Mouse (Mus musculus): ENCODE results near the gene Cx3cl1. TPM values are rescaled to one million over a fixed set of nuclear protein-coding genes. Genes with fewer than 3 reads are reported as not detected.

Cx3cl1 gene
- polyA plus RNA-seq, 1 experiment from 2014 or later = 5.3 TPM

- Histone ChIP-seq H3K27me3 (ENCODE audit: low read depth, poor library complexity, severe bottlenecking) (no peaks in the 10 kb centered on the region), H3K36me3 (no peaks in the 10 kb centered on the region), H3K9me3 (replicated peaks) (no peaks in the 10 kb centered on the region), H3K4me1 (no peaks in the 10 kb centered on the region), H3K4me3 (no peak overlapping the region), H3K27ac (no peak overlapping the region)
- no peak for DNase-seq (ENCODE audit: low spot score)
- 92% methylated on average over 2 of the region's 2 CpGs for WGBS
Measured at GRCm38 (mm10) chr8:94794782-94795181, 23.0 kb downstream of the Cx3cl1 start.

GRCm38 (mm10) chr8:94800278-94800968, 28.6 kb downstream of the Cx3cl1 start:
- Histone ChIP-seq H3K4me3 (no peak overlapping the region), H3K9me3 (replicated peaks) (no peaks in the 10 kb centered on the region), H3K27ac (no peak overlapping the region), H3K4me1 (no peaks in the 10 kb centered on the region), H3K36me3 (no peaks in the 10 kb centered on the region), H3K27me3 (ENCODE audit: low read depth, poor library complexity, severe bottlenecking) (no peaks in the 10 kb centered on the region)
- DNase-seq (ENCODE audit: low spot score) = peak; percentile 75
- WGBS = 66% methylated on average over 7 of the region's 7 CpGs

DNA sequence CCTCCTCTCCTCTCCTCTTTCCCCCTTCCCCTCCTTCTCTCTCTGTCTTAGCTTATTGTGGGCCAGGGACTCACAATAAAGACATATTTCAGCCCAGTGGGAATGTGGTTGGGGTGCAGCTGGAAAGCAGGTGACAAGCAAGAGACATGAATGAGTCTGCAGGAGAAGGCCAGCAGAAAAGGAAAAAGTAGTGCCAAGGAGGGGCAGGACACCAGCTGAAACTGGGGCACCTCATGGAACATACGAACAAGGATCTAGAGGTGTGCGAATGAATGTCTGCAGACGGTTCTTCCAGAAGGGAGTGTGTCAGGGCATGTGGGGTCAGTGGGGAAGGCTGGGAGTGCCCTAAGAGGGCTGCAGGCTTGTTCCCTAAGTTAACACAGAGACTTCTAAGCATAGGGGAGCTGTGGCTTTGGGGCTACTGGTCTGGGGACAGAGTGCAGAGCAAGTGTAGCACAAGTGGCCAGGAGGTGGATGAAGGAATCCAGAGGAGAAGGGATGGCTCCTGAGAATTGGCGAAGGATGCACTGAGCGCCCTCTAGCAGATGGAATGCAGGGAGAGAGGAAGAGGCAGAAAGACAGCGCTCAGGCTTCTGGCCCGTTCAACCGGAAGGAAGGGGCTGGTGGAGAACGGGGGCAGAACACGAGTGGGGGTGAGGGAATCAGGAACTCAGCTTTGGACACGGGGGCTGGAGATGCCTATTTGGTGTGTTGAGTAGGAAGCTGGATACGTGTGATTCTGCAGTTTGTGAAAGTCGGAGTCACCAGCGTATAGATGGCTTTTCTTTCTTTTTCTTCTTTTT, 29.7 kb downstream of the Cx3cl1 start:
- H3K4me1 ChIP-seq = no peaks in the 10 kb centered on the region
- no peaks in the 10 kb centered on the region for H3K9me3 ChIP-seq (replicated peaks)
- H3K4me3 ChIP-seq = no peak overlapping the region
- no peaks in the 10 kb centered on the region for H3K27me3 ChIP-seq (ENCODE audit: low read depth, poor library complexity, severe bottlenecking)
- 52% methylated on average over 14 of the region's 14 CpGs for WGBS
- H3K36me3 ChIP-seq = no peaks in the 10 kb centered on the region
- no peak overlapping the region for H3K27ac ChIP-seq
- no peak for DNase-seq (ENCODE audit: low spot score)

GRCm38 (mm10) chr8:94802375-94802774, 30.6 kb downstream of the Cx3cl1 start:
- DNase-seq (ENCODE audit: low spot score) = no peak
- Histone ChIP-seq H3K4me3 (no peak overlapping the region), H3K9me3 (replicated peaks) (no peaks in the 10 kb centered on the region), H3K27ac (no peak overlapping the region), H3K36me3 (no peaks in the 10 kb centered on the region), H3K27me3 (ENCODE audit: low read depth, poor library complexity, severe bottlenecking) (no peaks in the 10 kb centered on the region), H3K4me1 (no peaks in the 10 kb centered on the region)
- 77% methylated on average over 4 of the region's 4 CpGs for WGBS

GRCm38 (mm10) chr8:94803551-94803950, 31.7 kb downstream of the Cx3cl1 start:
- DNase-seq (ENCODE audit: low spot score) = no peak
- WGBS = 72% methylated on average over 6 of the region's 6 CpGs
- Histone ChIP-seq H3K4me1 (no peaks in the 10 kb centered on the region), H3K36me3 (no peaks in the 10 kb centered on the region), H3K9me3 (replicated peaks) (no peaks in the 10 kb centered on the region), H3K27ac (no peak overlapping the region), H3K4me3 (no peak overlapping the region), H3K27me3 (ENCODE audit: low read depth, poor library complexity, severe bottlenecking) (no peaks in the 10 kb centered on the region)

GRCm38 (mm10) chr8:94804546-94805340, 32.9 kb downstream of the Cx3cl1 start:
- WGBS = 71% methylated on average over 10 of the region's 10 CpGs
- Histone ChIP-seq H3K36me3 (no peaks in the 10 kb centered on the region), H3K9me3 (replicated peaks) (no peaks in the 10 kb centered on the region), H3K27me3 (ENCODE audit: low read depth, poor library complexity, severe bottlenecking) (no peaks in the 10 kb centered on the region), H3K27ac (no peak overlapping the region), H3K4me1 (no peaks in the 10 kb centered on the region), H3K4me3 (no peak overlapping the region)
- DNase-seq (ENCODE audit: low spot score) = no peak

GRCm38 (mm10) chr8:94805811-94806210, 34.0 kb downstream of the Cx3cl1 start:
- Histone ChIP-seq H3K4me1 (no peaks in the 10 kb centered on the region), H3K36me3 (no peaks in the 10 kb centered on the region), H3K4me3 (no peak overlapping the region), H3K9me3 (replicated peaks) (no peaks in the 10 kb centered on the region), H3K27me3 (ENCODE audit: low read depth, poor library complexity, severe bottlenecking) (no peaks in the 10 kb centered on the region), H3K27ac (no peak overlapping the region)
- DNase-seq (ENCODE audit: low spot score) = no peak
- 86% methylated on average over 4 of the region's 4 CpGs for WGBS

GRCm38 (mm10) chr8:94807506-94807905, 35.7 kb downstream of the Cx3cl1 start:
- 78% methylated on average over 7 of the region's 7 CpGs for WGBS

GRCm38 (mm10) chr8:94808372-94808771, 36.6 kb downstream of the Cx3cl1 start:
- 79% methylated on average over 6 of the region's 6 CpGs for WGBS
- Histone ChIP-seq H3K36me3 (no peaks in the 10 kb centered on the region), H3K27me3 (ENCODE audit: low read depth, poor library complexity, severe bottlenecking) (no peaks in the 10 kb centered on the region), H3K9me3 (replicated peaks) (no peaks in the 10 kb centered on the region), H3K4me3 (no peak overlapping the region), H3K4me1 (0 out of 2 replicates have a peak, but pooled peaks cover 3% of the 10 kb centered on the region), H3K27ac (no peak overlapping the region)
- no peak for DNase-seq (ENCODE audit: low spot score)

More at GRCm38 (mm10) chr8:94807506-94807905, 35.7 kb downstream of the Cx3cl1 start:
- H3K27ac ChIP-seq = no peak overlapping the region
- H3K27me3 ChIP-seq (ENCODE audit: low read depth, poor library complexity, severe bottlenecking) = no peaks in the 10 kb centered on the region
- H3K4me1 ChIP-seq = 0 out of 2 replicates have a peak, but pooled peaks cover 2% of the 10 kb centered on the region
- no peak for DNase-seq (ENCODE audit: low spot score)
- no peak overlapping the region for H3K4me3 ChIP-seq
- no peaks in the 10 kb centered on the region for H3K9me3 ChIP-seq (replicated peaks)
- no peaks in the 10 kb centered on the region for H3K36me3 ChIP-seq

DNA sequence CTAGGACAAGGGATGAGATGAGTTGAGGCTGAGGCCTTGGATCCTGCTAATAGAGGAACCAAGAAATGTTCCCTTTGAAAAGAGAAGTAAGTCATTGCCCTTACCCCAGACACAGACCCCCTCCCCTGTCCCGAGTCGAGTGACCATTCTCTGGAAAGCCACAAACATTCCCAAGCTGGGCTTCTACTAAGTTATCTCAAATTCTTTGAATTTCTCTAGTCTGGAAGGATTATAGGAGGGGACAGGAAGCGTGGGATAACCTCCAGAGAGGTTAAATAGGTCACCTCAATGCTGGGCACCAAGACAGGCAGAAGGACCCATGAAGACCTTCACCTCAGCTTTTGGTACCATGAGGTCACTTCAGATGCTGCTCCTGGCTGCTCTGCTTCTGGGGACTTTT, 38.3 kb downstream of the Cx3cl1 start, which contains the start of gene Ccl17:
Ccl17 (plus strand) TSS at position 301 of the 400 bp plus-strand sequence.
- Histone ChIP-seq H3K27me3 (ENCODE audit: low read depth, poor library complexity, severe bottlenecking) (no peaks in the 10 kb centered on the region), H3K4me3 (no peak within 1 kb of the TSS), H3K9me3 (replicated peaks) (no peaks in the 10 kb centered on the region), H3K27ac (no peak within 1 kb of the TSS), H3K36me3 (no peaks in the 10 kb centered on the region), H3K4me1 (0 out of 2 replicates have a peak, but pooled peaks cover 3% of the 10 kb centered on the region)
- DNase-seq (ENCODE audit: low spot score) = no peak
- WGBS = 74% methylated on average over 3 of the region's 3 CpGs

GRCm38 (mm10) chr8:94810855-94811254, 39.0 kb downstream of the Cx3cl1 start:
- 77% methylated on average over 5 of the region's 5 CpGs for WGBS

GRCm38 (mm10) chr8:94811654-94812053, 39.8 kb downstream of the Cx3cl1 start:
- Histone ChIP-seq H3K36me3 (no peaks in the 10 kb centered on the region), H3K4me3 (no peak overlapping the region), H3K27me3 (ENCODE audit: low read depth, poor library complexity, severe bottlenecking) (no peaks in the 10 kb centered on the region), H3K9me3 (replicated peaks) (no peaks in the 10 kb centered on the region), H3K27ac (no peak overlapping the region), H3K4me1 (0 out of 2 replicates have a peak, but pooled peaks cover 3% of the 10 kb centered on the region)
- WGBS = 72% methylated on average over 6 of the region's 6 CpGs
- DNase-seq (ENCODE audit: low spot score) = no peak

More at GRCm38 (mm10) chr8:94810855-94811254, 39.0 kb downstream of the Cx3cl1 start:
- Histone ChIP-seq H3K36me3 (no peaks in the 10 kb centered on the region), H3K4me1 (0 out of 2 replicates have a peak, but pooled peaks cover 3% of the 10 kb centered on the region), H3K27ac (no peak overlapping the region), H3K27me3 (ENCODE audit: low read depth, poor library complexity, severe bottlenecking) (no peaks in the 10 kb centered on the region), H3K4me3 (no peak overlapping the region), H3K9me3 (replicated peaks) (no peaks in the 10 kb centered on the region)
- DNase-seq (ENCODE audit: low spot score) = no peak
